Mouse (Mus musculus) heart, adult 18-20 months (tissue): ENCODE results near the gene Mthfd1l. TPM values are rescaled to one million over a fixed set of nuclear protein-coding genes. Genes with fewer than 3 reads are reported as not detected.
"Not testable (repeated sequence)": the region's sequence is repeated elsewhere in the genome, so short reads cannot be mapped to it uniquely, and the experiment has no call there.

Source experiments
- DNase-seq, 2 experiments: peaks; one replicate each; pipeline ENCODE4 v3.0.0; 2021 to 2022; ENCODE audit warnings: mixed read lengths in 1 of 2
- total RNA-seq, 2 experiments: library from RNA; stranded (reverse); gene quantifications; 2 replicates each; pipeline ENCODE4 v1.2.3; 2021

Mthfd1l gene
- total RNA-seq, 2 experiments from 2014 or later = 0.69 to 0.90 TPM

GRCm38 (mm10) chr10:4044421-4044820, 71.5 kb downstream of the Mthfd1l start:
- DNase-seq = no peak

- peak; percentile 55 to 66 for DNase-seq
These were observed 73.6 kb downstream of the Mthfd1l start for GRCm38 (mm10) chr10:4046496-4046895.

GRCm38 (mm10) chr10:4047666-4048065, 74.7 kb downstream of the Mthfd1l start:
- DNase-seq = no peak

GRCm38 (mm10) chr10:4050236-4050635, 77.3 kb downstream of the Mthfd1l start:
- no peak for DNase-seq

- DNase-seq = no peak
These were observed 79.8 kb downstream of the Mthfd1l start for GRCm38 (mm10) chr10:4052711-4053110.

GRCm38 (mm10) chr10:4053278-4054061, 80.6 kb downstream of the Mthfd1l start:
- DNase-seq = peak; percentile 41 to 45

GRCm38 (mm10) chr10:4054589-4054988, 81.7 kb downstream of the Mthfd1l start:
- DNase-seq = no peak

GRCm38 (mm10) chr10:4057397-4057796, 84.5 kb downstream of the Mthfd1l start:
- no peak for DNase-seq

- DNase-seq = no peak
These were observed 84.9 kb downstream of the Mthfd1l start for GRCm38 (mm10) chr10:4057832-4058231.

- DNase-seq = no peak
These were observed 88.4 kb downstream of the Mthfd1l start for GRCm38 (mm10) chr10:4061071-4061987.

- no peak for DNase-seq
These were observed 90.6 kb downstream of the Mthfd1l start for GRCm38 (mm10) chr10:4063537-4063936.

GRCm38 (mm10) chr10:4065295-4066084, 92.6 kb downstream of the Mthfd1l start:
- DNase-seq = peak in 1 of 2 experiments; percentile 43

GRCm38 (mm10) chr10:4069258-4069826, 96.4 kb downstream of the Mthfd1l start:
- no peak for DNase-seq

- no peak for DNase-seq
These were observed 97.1 kb downstream of the Mthfd1l start for GRCm38 (mm10) chr10:4070061-4070460.

- no peak for DNase-seq
These were observed 98.3 kb downstream of the Mthfd1l start for GRCm38 (mm10) chr10:4071069-4071844.

- DNase-seq = no peak
These were observed 99.0 kb downstream of the Mthfd1l start for GRCm38 (mm10) chr10:4071845-4072345.

GRCm38 (mm10) chr10:4072491-4072890, 99.6 kb downstream of the Mthfd1l start:
- not testable (repeated sequence) for DNase-seq

- no peak for DNase-seq
These were observed 105.4 kb downstream of the Mthfd1l start for GRCm38 (mm10) chr10:4078220-4078840.

- peak; percentile 58 to 69 for DNase-seq
These were observed 106.2 kb downstream of the Mthfd1l start for GRCm38 (mm10) chr10:4078979-4079630.
